In genomic region chr16:93109683-93110407, GRCm38 (mm10) we compare ENCODE assay signal across 12 mouse cellular contexts.
DNase-seq lines count a peak whose midpoint lies in the region; ATAC-seq and TF ChIP-seq lines count a peak whose summit lies in the region.
"Had no signal": no experiment of that assay in that cellular context is flagged by ENCODE, and none has a peak within 500 bp of the region (broad histone marks: within the 10 kb centered on the region; RNA-seq: fewer than 3 reads in every experiment).

No protein-coding gene starts in this region.

- peaks cover 6% of the 10 kb centered on the region; the same call in 1 of the 2 replicates for H3K4me1 ChIP-seq in embryonic facial prominence, embryonic 14.5 days (ENCODE audit: control insufficient read depth, insufficient read depth, low read length)
- no peaks in the 10 kb centered on the region for H3K4me1 ChIP-seq in embryonic facial prominence, embryonic 10.5 days
- H3K4me1 ChIP-seq in heart, embryonic 13.5 days, result peaks cover 11% of the 10 kb centered on the region
- no peaks in the 10 kb centered on the region; the same call in 1 of the 2 replicates for H3K4me1 ChIP-seq in stomach, postnatal 0 days (replicated peaks; ENCODE audit: control insufficient read depth, insufficient read depth)
- no peaks in the 10 kb centered on the region for H3K4me1 ChIP-seq in midbrain, postnatal 0 days (ENCODE audit: insufficient read depth, low read length)
- H3K4me1 ChIP-seq in midbrain, embryonic 13.5 days (replicated peaks), result no peaks in the 10 kb centered on the region
- H3K4me1 ChIP-seq: intestine, embryonic 15.5 days had no signal

- no peaks in the 10 kb centered on the region for H3K36me3 ChIP-seq in embryonic facial prominence, embryonic 14.5 days (ENCODE audit: control insufficient read depth, insufficient read depth, low read length)
- H3K36me3 ChIP-seq in embryonic facial prominence, embryonic 10.5 days (replicated peaks), result no peaks in the 10 kb centered on the region
- H3K36me3 ChIP-seq in heart, embryonic 13.5 days, result no peaks in the 10 kb centered on the region
- no peaks in the 10 kb centered on the region for H3K36me3 ChIP-seq in stomach, postnatal 0 days (ENCODE audit: control insufficient read depth, insufficient read depth, low read length)
- H3K36me3 ChIP-seq in midbrain, postnatal 0 days (ENCODE audit: insufficient read depth, low read length), result no peaks in the 10 kb centered on the region
- H3K36me3 ChIP-seq in midbrain, embryonic 13.5 days, result no peaks in the 10 kb centered on the region
- H3K36me3 ChIP-seq: intestine, embryonic 15.5 days had no signal

- H3K9me3 ChIP-seq in embryonic facial prominence, embryonic 14.5 days (ENCODE audit: control insufficient read depth, low read length), result no peaks in the 10 kb centered on the region
- H3K9me3 ChIP-seq in embryonic facial prominence, embryonic 10.5 days, result no peaks in the 10 kb centered on the region
- no peaks in the 10 kb centered on the region for H3K9me3 ChIP-seq in heart, embryonic 13.5 days
- no peaks in the 10 kb centered on the region for H3K9me3 ChIP-seq in stomach, postnatal 0 days (ENCODE audit: control insufficient read depth, low read length)
- H3K9me3 ChIP-seq in midbrain, postnatal 0 days (ENCODE audit: low read length), result no peaks in the 10 kb centered on the region
- no peaks in the 10 kb centered on the region for H3K9me3 ChIP-seq in midbrain, embryonic 13.5 days
- H3K9me3 ChIP-seq: intestine, embryonic 15.5 days had no signal

- peak; percentile 51 for DNase-seq in embryonic facial prominence, embryonic 14.5 days (ENCODE audit: low spot score)
- no peak for DNase-seq in embryonic facial prominence, embryonic 10.5 days (ENCODE audit: low spot score)
- DNase-seq in right cerebral cortex, adult 18-20 months, result peak; percentile 8
- no peak for DNase-seq in right cerebral cortex, postnatal 25 days
- no peak for DNase-seq in stomach, postnatal 0 days (ENCODE audit: low spot score)
- DNase-seq in midbrain, postnatal 0 days (ENCODE audit: low spot score), result no peak
- DNase-seq: cerebellum, adult 11-12 months; lung, postnatal 36 days had no signal

- no peak for ATAC-seq in embryonic facial prominence, embryonic 14.5 days (ENCODE audit: low read depth)
- ATAC-seq in heart, embryonic 13.5 days (ENCODE audit: extremely low read depth, insufficient number of reproducible peaks, low FRiP score, low TSS enrichment), result no peak
- ATAC-seq in stomach, postnatal 0 days (ENCODE audit: low FRiP score, low TSS enrichment), result peak; percentile 51; the same call in 1 of the 2 replicates
- ATAC-seq in midbrain, postnatal 0 days (ENCODE audit: low FRiP score), result no peak
- ATAC-seq in midbrain, embryonic 13.5 days, result no peak
- ATAC-seq: forebrain, embryonic 14.5 days; intestine, embryonic 15.5 days had no signal

- H3K4me2 ChIP-seq in embryonic facial prominence, embryonic 14.5 days (ENCODE audit: low read depth, low read length), result no peak overlapping the region
- H3K4me2 ChIP-seq in heart, embryonic 13.5 days, result peak overlapping the region; percentile 24; the same call in 1 of the 2 replicates
- no peak overlapping the region for H3K4me2 ChIP-seq in stomach, postnatal 0 days (replicated peaks; ENCODE audit: low read depth)
- H3K4me2 ChIP-seq in midbrain, postnatal 0 days (ENCODE audit: low read depth, low read length, poor library complexity, severe bottlenecking), result no peak overlapping the region
- H3K4me2 ChIP-seq in midbrain, embryonic 13.5 days (replicated peaks), result no peak overlapping the region
- H3K4me2 ChIP-seq: intestine, embryonic 15.5 days had no signal

- no peak for TF ChIP-seq CTCF in stomach, postnatal 0 days (IDR thresholded peaks at IDR 0.05; ENCODE audit: low read depth)
- TF ChIP-seq CTCF in midbrain, postnatal 0 days (IDR thresholded peaks at IDR 0.05), result no peak

- H3K9ac ChIP-seq in embryonic facial prominence, embryonic 14.5 days (ENCODE audit: low read depth, low read length), result no peak overlapping the region
- no peak overlapping the region for H3K9ac ChIP-seq in heart, embryonic 13.5 days
- H3K9ac ChIP-seq in stomach, postnatal 0 days (ENCODE audit: low read length), result no peak overlapping the region
- no peak overlapping the region for H3K9ac ChIP-seq in midbrain, postnatal 0 days (replicated peaks; ENCODE audit: low read length, poor library complexity, severe bottlenecking)
- no peak overlapping the region for H3K9ac ChIP-seq in midbrain, embryonic 13.5 days (replicated peaks)
- H3K9ac ChIP-seq: intestine, embryonic 15.5 days had no signal

- 62% methylated on average over 12 of the region's 12 CpGs for WGBS in embryonic facial prominence, embryonic 14.5 days
- 89% methylated on average over 12 of the region's 12 CpGs for WGBS in embryonic facial prominence, embryonic 10.5 days
- WGBS in heart, embryonic 13.5 days, result 35% methylated on average over 12 of the region's 12 CpGs
- 38% methylated on average over 12 of the region's 12 CpGs for WGBS in stomach, postnatal 0 days
- 89% methylated on average over 12 of the region's 12 CpGs for WGBS in midbrain, postnatal 0 days
- 92% methylated on average over 12 of the region's 12 CpGs for WGBS in midbrain, embryonic 13.5 days

- TF ChIP-seq EP300 in stomach, postnatal 0 days (optimal IDR thresholded peaks at IDR 0.05), result no peak

- no peak overlapping the region for H3K27ac ChIP-seq in embryonic facial prominence, embryonic 14.5 days (replicated peaks; ENCODE audit: low read depth, low read length)
- H3K27ac ChIP-seq in embryonic facial prominence, embryonic 10.5 days (replicated peaks), result no peak overlapping the region
- peak overlapping the region; percentile 31; the same call in 1 of the 2 replicates for H3K27ac ChIP-seq in heart, embryonic 13.5 days (replicated peaks)
- H3K27ac ChIP-seq in stomach, postnatal 0 days (replicated peaks), result no peak overlapping the region
- H3K27ac ChIP-seq in midbrain, postnatal 0 days (ENCODE audit: low read depth, low read length), result no peak overlapping the region
- no peak overlapping the region for H3K27ac ChIP-seq in midbrain, embryonic 13.5 days
- H3K27ac ChIP-seq: intestine, embryonic 15.5 days had no signal

- no peak overlapping the region for H3K4me3 ChIP-seq in embryonic facial prominence, embryonic 14.5 days (ENCODE audit: low read depth, low read length)
- no peak overlapping the region for H3K4me3 ChIP-seq in embryonic facial prominence, embryonic 10.5 days
- no peak overlapping the region for H3K4me3 ChIP-seq in heart, embryonic 13.5 days
- H3K4me3 ChIP-seq in stomach, postnatal 0 days (ENCODE audit: low read depth, low read length), result no peak overlapping the region
- no peak overlapping the region for H3K4me3 ChIP-seq in midbrain, postnatal 0 days (ENCODE audit: low read depth, low read length)
- no peak overlapping the region for H3K4me3 ChIP-seq in midbrain, embryonic 13.5 days (replicated peaks)
- H3K4me3 ChIP-seq: intestine, embryonic 15.5 days had no signal

- no peaks in the 10 kb centered on the region for H3K27me3 ChIP-seq in embryonic facial prominence, embryonic 14.5 days (replicated peaks; ENCODE audit: control insufficient read depth, insufficient read depth, low read length)
- H3K27me3 ChIP-seq in embryonic facial prominence, embryonic 10.5 days (replicated peaks; ENCODE audit: low read depth, poor library complexity, severe bottlenecking), result no peaks in the 10 kb centered on the region
- H3K27me3 ChIP-seq in heart, embryonic 13.5 days (replicated peaks), result 0 out of 2 replicates have a peak, but pooled peaks cover 6% of the 10 kb centered on the region
- H3K27me3 ChIP-seq in stomach, postnatal 0 days (ENCODE audit: control insufficient read depth, insufficient read depth, low read length), result no peaks in the 10 kb centered on the region
- no peaks in the 10 kb centered on the region for H3K27me3 ChIP-seq in midbrain, postnatal 0 days (ENCODE audit: insufficient read depth, low read length)
- no peaks in the 10 kb centered on the region for H3K27me3 ChIP-seq in midbrain, embryonic 13.5 days
- H3K27me3 ChIP-seq: intestine, embryonic 15.5 days had no signal

Comparison
In these comparisons a context has a peak if more than half of its experiments do, and no peak if none do; other contexts are left out.
1. DNase-seq: peak in embryonic facial prominence, embryonic 14.5 days (single experiment) and right cerebral cortex, adult 18-20 months (single experiment); none in embryonic facial prominence, embryonic 10.5 days (single experiment), right cerebral cortex, postnatal 25 days (single experiment), stomach, postnatal 0 days (single experiment) and midbrain, postnatal 0 days (single experiment).